Mouse (Mus musculus) intestine, embryonic 16.5 days (tissue): ENCODE measurements around the gene Rsu1. TPM values are rescaled to one million over a fixed set of nuclear protein-coding genes. Genes with fewer than 3 reads are reported as not detected.

Experiments used
- ATAC-seq: fragments of 200-750 bp; cut with Nextera tagmentation; 2 replicates; pipeline ENCODE4 v1.8.0; 2017; ENCODE audit warnings: moderate TSS enrichment, moderate library complexity
- H3K27ac ChIP-seq: fragments of 300-500 bp; sonication (generic); 2 replicates; pipeline ENCODE4 v1.5.1; 2014; ENCODE audit warnings: mild to moderate bottlenecking, low read length
- H3K27me3 ChIP-seq: fragments of 300-500 bp; sonication (generic); replicated peaks from 2 replicates; pipeline ENCODE4 v1.6.1; 2014; ENCODE audit warnings: low read length, control low read depth, mixed read lengths; ENCODE audit not compliant: control insufficient read depth, insufficient read depth
- H3K36me3 ChIP-seq: fragments of 300-500 bp; sonication (generic); 2 replicates; pipeline ENCODE4 v1.6.1; 2014; ENCODE audit warnings: low read length, control low read depth; ENCODE audit not compliant: control insufficient read depth, insufficient read depth
- H3K4me1 ChIP-seq: fragments of 300-500 bp; sonication (generic); 2 replicates; pipeline ENCODE4 v1.6.1; 2014; ENCODE audit warnings: low read length, control low read depth, mixed read lengths; ENCODE audit not compliant: control insufficient read depth, insufficient read depth
- H3K4me2 ChIP-seq: fragments of 300-500 bp; sonication (generic); 2 replicates; pipeline ENCODE4 v1.6.1; 2014; ENCODE audit warnings: low read depth, low read length, control low read depth
- H3K4me3 ChIP-seq: fragments of 300-500 bp; sonication (generic); 2 replicates; pipeline ENCODE4 v1.5.1; 2014; ENCODE audit warnings: mild to moderate bottlenecking, low read length
- H3K9ac ChIP-seq: fragments of 300-500 bp; sonication (generic); 2 replicates; pipeline ENCODE4 v1.6.1; 2014; ENCODE audit warnings: low read depth, low read length
- H3K9me3 ChIP-seq: fragments of 300-500 bp; sonication (generic); 2 replicates; pipeline ENCODE4 v1.6.1; 2016; ENCODE audit warnings: low read length, control low read depth; ENCODE audit not compliant: control insufficient read depth
- WGBS: fragments of 180-500 bp; shearing (Covaris S2); extraction: QIAGEN DNeasy Blood & Tissue Kit; methylation state at CpG from one replicate; pipeline ENCODE4 v1.1.7; 2014; 5-methylcytosine and 5-hydroxymethylcytosine counted together
- polyA plus RNA-seq: library from polyadenylated mRNA; unstranded; fragments of >200 nt; fragmentation: Nextera tagmentation; extraction: Ambion mirVana; gene quantifications from 2 replicates; pipeline ENCODE4 v1.2.1, GENCODE M21; 2015

Rsu1 gene
- polyA plus RNA-seq, 1 experiment from 2014 or later: 103 TPM

- H3K9ac ChIP-seq: no peak overlapping the region
- no peaks in the 10 kb centered on the region for H3K36me3 ChIP-seq
- no peak overlapping the region for H3K4me2 ChIP-seq
- H3K27ac ChIP-seq: no peak overlapping the region
- ATAC-seq: no peak
- no peaks in the 10 kb centered on the region for H3K9me3 ChIP-seq
- H3K27me3 ChIP-seq: no peaks in the 10 kb centered on the region
- H3K4me1 ChIP-seq: no peaks in the 10 kb centered on the region
- H3K4me3 ChIP-seq: no peak overlapping the region
Measured at GRCm38 (mm10) chr2:13072243-13072642, 199.0 kb downstream of the Rsu1 start.

- Histone ChIP-seq H3K9me3 (no peaks in the 10 kb centered on the region), H3K36me3 (no peaks in the 10 kb centered on the region), H3K4me3 (no peak overlapping the region), H3K9ac (no peak overlapping the region), H3K4me1 (no peaks in the 10 kb centered on the region), H3K4me2 (no peak overlapping the region), H3K27ac (no peak overlapping the region), H3K27me3 (no peaks in the 10 kb centered on the region)
- 91% methylated on average over 5 of the region's 5 CpGs for WGBS
- ATAC-seq: no peak
Measured at GRCm38 (mm10) chr2:13060426-13061170, 210.6 kb downstream of the Rsu1 start.

- Histone ChIP-seq H3K4me2 (no peak overlapping the region), H3K36me3 (no peaks in the 10 kb centered on the region), H3K27me3 (no peaks in the 10 kb centered on the region), H3K4me3 (no peak overlapping the region), H3K4me1 (no peaks in the 10 kb centered on the region), H3K9me3 (no peaks in the 10 kb centered on the region), H3K9ac (no peak overlapping the region), H3K27ac (no peak overlapping the region)
- 82% methylated on average over 6 of the region's 6 CpGs for WGBS
- ATAC-seq: no peak
Measured at GRCm38 (mm10) chr2:13048649-13049048, 222.6 kb downstream of the Rsu1 start.

- peak; percentile 46; the same call in 1 of the 2 replicates for ATAC-seq
Measured at GRCm38 (mm10) chr2:13044555-13044954, 226.7 kb downstream of the Rsu1 start.

GRCm38 (mm10) chr2:13039785-13040184 lies 231.4 kb downstream of the Rsu1 start:
- ATAC-seq: no peak
- Histone ChIP-seq H3K4me2 (no peak overlapping the region), H3K9me3 (no peaks in the 10 kb centered on the region), H3K27me3 (no peaks in the 10 kb centered on the region), H3K27ac (no peak overlapping the region), H3K4me1 (no peaks in the 10 kb centered on the region), H3K4me3 (no peak overlapping the region), H3K36me3 (no peaks in the 10 kb centered on the region), H3K9ac (no peak overlapping the region)
- WGBS: 90% methylated on average over 4 of the region's 4 CpGs

More at GRCm38 (mm10) chr2:13044555-13044954, 226.7 kb downstream of the Rsu1 start:
- no peaks in the 10 kb centered on the region for H3K9me3 ChIP-seq
- H3K4me1 ChIP-seq: no peaks in the 10 kb centered on the region
- no peak overlapping the region for H3K27ac ChIP-seq
- H3K36me3 ChIP-seq: no peaks in the 10 kb centered on the region
- H3K4me3 ChIP-seq: no peak overlapping the region
- H3K27me3 ChIP-seq: no peaks in the 10 kb centered on the region
- WGBS: 71% methylated on average over 4 of the region's 4 CpGs
- no peak overlapping the region for H3K9ac ChIP-seq
- no peak overlapping the region for H3K4me2 ChIP-seq

- H3K4me3 ChIP-seq: no peak overlapping the region
- 58% methylated on average over 3 of the region's 3 CpGs for WGBS
- H3K9me3 ChIP-seq: no peaks in the 10 kb centered on the region
- no peaks in the 10 kb centered on the region for H3K27me3 ChIP-seq
- H3K27ac ChIP-seq: no peak overlapping the region
- no peaks in the 10 kb centered on the region for H3K36me3 ChIP-seq
- no peaks in the 10 kb centered on the region for H3K4me1 ChIP-seq
- no peak overlapping the region for H3K4me2 ChIP-seq
- H3K9ac ChIP-seq: no peak overlapping the region
- no peak for ATAC-seq
Measured at GRCm38 (mm10) chr2:13038772-13039171, 232.4 kb downstream of the Rsu1 start.

Other genes with a start within 250 kb of the Rsu1 start
- gene Cubn, start 220.4 kb upstream of the Rsu1 start, polyA plus RNA-seq: 8.5 and 13.7 TPM in 2 replicates